Mouse (Mus musculus) embryonic facial prominence, embryonic 14.5 days (tissue): ENCODE data around the gene Ears2. TPM values are rescaled to one million over a fixed set of nuclear protein-coding genes. Genes with fewer than 3 reads are reported as not detected.

ENCODE experiments used
- ATAC-seq: fragments of 200-750 bp; cut with Nextera tagmentation; 2 replicates; pipeline ENCODE4 v1.8.0; 2017; ENCODE audit warnings: low read depth, moderate number of reproducible peaks, moderate TSS enrichment
- DNase-seq: peaks from one replicate; pipeline ENCODE4 v3.0.0-alpha.2; 2015; ENCODE audit warnings: low spot score
- H3K27ac ChIP-seq: fragments of 300-500 bp; sonication (generic); replicated peaks from 2 replicates; pipeline ENCODE4 v1.5.1; 2014; ENCODE audit warnings: low read depth, mild to moderate bottlenecking, low read length, moderate library complexity
- H3K27me3 ChIP-seq: fragments of 300-500 bp; sonication (generic); replicated peaks from 2 replicates; pipeline ENCODE4 v1.6.1; 2014; ENCODE audit warnings: low read length; ENCODE audit not compliant: control insufficient read depth, insufficient read depth
- H3K36me3 ChIP-seq: fragments of 300-500 bp; sonication (generic); 2 replicates; pipeline ENCODE4 v1.6.1; 2014; ENCODE audit warnings: low read length, mixed read lengths; ENCODE audit not compliant: control insufficient read depth, insufficient read depth
- H3K4me1 ChIP-seq: fragments of 300-500 bp; sonication (generic); 2 replicates; pipeline ENCODE4 v1.6.1; 2014; ENCODE audit warnings: antibody characterized with exemption, low read length; ENCODE audit not compliant: control insufficient read depth, insufficient read depth
- H3K4me2 ChIP-seq: fragments of 300-500 bp; sonication (generic); 2 replicates; pipeline ENCODE4 v1.6.1; 2014; ENCODE audit warnings: low read depth, mild to moderate bottlenecking, low read length, moderate library complexity, mixed read lengths
- H3K4me3 ChIP-seq: fragments of 300-500 bp; sonication (generic); 2 replicates; pipeline ENCODE4 v1.5.1; 2014; ENCODE audit warnings: low read depth, mild to moderate bottlenecking, low read length
- H3K9ac ChIP-seq: fragments of 300-500 bp; sonication (generic); 2 replicates; pipeline ENCODE4 v1.6.1; 2014; ENCODE audit warnings: low read depth, mild to moderate bottlenecking, low read length, moderate library complexity, mixed read lengths
- H3K9me3 ChIP-seq: fragments of 300-500 bp; sonication (generic); 2 replicates; pipeline ENCODE4 v1.6.1; 2016; ENCODE audit warnings: low read length; ENCODE audit not compliant: control insufficient read depth
- WGBS: fragments of 180-500 bp; shearing (Covaris S2); extraction: QIAGEN DNeasy Blood & Tissue Kit; methylation state at CpG from one replicate; pipeline ENCODE4 v1.1.7; 2014; 5-methylcytosine and 5-hydroxymethylcytosine counted together
- polyA plus RNA-seq: library from polyadenylated mRNA; unstranded; fragments of >200 nt; fragmentation: Nextera tagmentation; extraction: Ambion mirVana; gene quantifications from 2 replicates; pipeline ENCODE4 v1.2.1, GENCODE M21; 2014

The Ears2 gene
- polyA plus RNA-seq, 1 experiment from 2014 or later, result 17.3 TPM

- Histone ChIP-seq H3K36me3 (peaks cover 51% of the 10 kb centered on the region), H3K4me2 (no peak overlapping the region), H3K27ac (no peak overlapping the region), H3K9ac (no peak overlapping the region), H3K27me3 (no peaks in the 10 kb centered on the region), H3K4me1 (0 out of 2 replicates have a peak, but pooled peaks cover 3% of the 10 kb centered on the region), H3K9me3 (no peaks in the 10 kb centered on the region), H3K4me3 (no peak overlapping the region)
- DNase-seq, result no peak
- WGBS, result 93% methylated on average over 4 of the region's 4 CpGs
- ATAC-seq, result no peak
These were observed 54.7 kb downstream of the Ears2 start for GRCm38 (mm10) chr7:122012370-122012769.

GRCm38 (mm10) chr7:122000396-122000795, 66.7 kb downstream of the Ears2 start:
- DNase-seq, result no peak
- Histone ChIP-seq H3K9ac (no peak overlapping the region), H3K9me3 (no peaks in the 10 kb centered on the region), H3K27me3 (no peaks in the 10 kb centered on the region), H3K36me3 (peaks cover 93% of the 10 kb centered on the region), H3K27ac (no peak overlapping the region), H3K4me3 (no peak overlapping the region), H3K4me2 (no peak overlapping the region), H3K4me1 (no peaks in the 10 kb centered on the region)
- WGBS, result 73% methylated on average over 7 of the region's 8 CpGs
- ATAC-seq, result no peak

DNA sequence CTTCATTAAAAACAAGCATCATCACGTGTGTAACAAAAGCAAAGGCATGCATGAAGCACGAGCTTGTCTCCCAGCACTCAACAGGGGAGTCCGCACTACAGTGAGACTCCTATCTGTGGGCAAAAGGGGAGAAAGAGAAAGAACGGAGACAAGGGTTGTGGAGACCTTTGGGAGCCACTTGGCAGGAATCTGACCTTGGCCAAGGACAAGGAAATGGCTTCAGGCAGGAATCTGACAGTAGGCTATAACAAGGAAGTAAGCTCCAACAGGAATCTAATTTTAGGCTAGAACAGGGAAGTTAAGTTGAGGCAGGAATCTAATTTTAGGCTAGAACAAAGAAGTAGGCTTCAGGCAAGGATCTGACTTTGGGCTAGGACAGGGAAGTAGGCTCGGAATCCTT, 71.1 kb downstream of the Ears2 start:
- 91% methylated on average over 5 of the region's 5 CpGs for WGBS
- Histone ChIP-seq H3K4me1 (no peaks in the 10 kb centered on the region), H3K36me3 (peaks cover 96% of the 10 kb centered on the region), H3K4me2 (no peak overlapping the region), H3K9me3 (no peaks in the 10 kb centered on the region), H3K27me3 (no peaks in the 10 kb centered on the region), H3K4me3 (no peak overlapping the region), H3K9ac (no peak overlapping the region), H3K27ac (no peak overlapping the region)
- no peak for DNase-seq
- no peak for ATAC-seq

Other genes starting within 250 kb of the Ears2 start
- gene Scnn1b, start 202.2 kb downstream of the Ears2 start, polyA plus RNA-seq, result 0.74 and 0.75 TPM in 2 replicates
- gene Cog7, start 85.6 kb downstream of the Ears2 start, polyA plus RNA-seq, result 11.4 and 14.4 TPM in 2 replicates
- gene Gga2, start 46.0 kb downstream of the Ears2 start, polyA plus RNA-seq, result 75.8 and 86.4 TPM in 2 replicates
- gene Ubfd1, start 88 bp downstream of the Ears2 start, polyA plus RNA-seq, result 90.2 and 91.6 TPM in 2 replicates
- gene Ndufab1, start 34.6 kb upstream of the Ears2 start, polyA plus RNA-seq, result 559 and 632 TPM in 2 replicates
- 9.9 and 12.5 TPM in 2 replicates for gene Palb2, start 65.7 kb upstream of the Ears2 start, polyA plus RNA-seq
- gene Dctn5, start 65.8 kb upstream of the Ears2 start, polyA plus RNA-seq, result 104 and 115 TPM in 2 replicates
- gene Plk1, start 92.2 kb upstream of the Ears2 start, polyA plus RNA-seq, result 69.1 and 87.1 TPM in 2 replicates
- 0.07 TPM in 1 of 2 replicates, not detected in the other for gene Ern2, start 118.9 kb upstream of the Ears2 start, polyA plus RNA-seq
- gene Chp2, start 152.2 kb upstream of the Ears2 start, polyA plus RNA-seq, result 0.28 and 1.2 TPM in 2 replicates
- gene Prkcb, start 221.5 kb upstream of the Ears2 start, polyA plus RNA-seq, result 8.8 and 10.1 TPM in 2 replicates